Mouse (Mus musculus) left cerebral cortex, adult 11 months (tissue): ENCODE data around the gene Gm6205.
"Not testable (repeated sequence)": the region's sequence is repeated elsewhere in the genome, so short reads cannot be mapped to it uniquely, and the experiment has no call there.

Experiments
- DNase-seq: peaks from one replicate; pipeline ENCODE4 v3.0.0; 2022; ENCODE audit warnings: low spot score

Gene Gm6205

GRCm38 (mm10) chr5:94648082-94648481 lies at the start of gene Gm6205:
TSS of gene Gm6205 (plus strand) at chr5:94648382.
- DNase-seq, result not testable (repeated sequence)

DNA sequence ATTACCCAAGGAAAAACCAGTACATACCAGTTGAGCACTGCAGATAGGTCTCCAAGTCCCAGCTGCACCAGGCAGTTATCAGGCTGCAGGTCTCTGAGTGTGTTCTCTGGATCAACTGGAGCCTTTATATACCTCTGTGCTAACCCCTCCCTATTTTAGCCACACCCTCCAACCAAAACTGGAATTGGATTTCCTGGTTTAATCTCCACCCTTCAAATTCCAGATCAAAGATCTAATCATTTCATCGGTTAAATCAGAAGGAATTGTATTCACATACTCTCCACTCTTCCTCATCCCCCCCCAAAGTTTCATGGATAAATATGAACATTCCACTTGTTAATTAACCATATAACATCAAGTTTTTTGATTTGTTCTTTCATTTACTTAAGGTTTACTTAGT lies 31.9 kb upstream of the Gm6205 start, which contains the start of gene Gm3147:
Gene Gm3147, minus strand, starts transcription at position 101 of the 400 bp plus-strand sequence.
- DNase-seq, result not testable (repeated sequence)

- DNase-seq, result not testable (repeated sequence)
Observed at GRCm38 (mm10) chr5:94623679-94624078, 24.5 kb upstream of the Gm6205 start, which contains the start of gene Gm6509. TSS of gene Gm6509 (plus strand) at chr5:94623979.
